Mouse (Mus musculus) lung, adult 2 months (tissue): Measurements from ENCODE around the gene Slc35a1. TPM values are rescaled to one million over a fixed set of nuclear protein-coding genes. Genes with fewer than 3 reads are reported as not detected.

Experiments used
- DNase-seq: peaks from one replicate; pipeline ENCODE4 v3.0.0; 2022
- H3K4me1 ChIP-seq: fragments of 200-500 bp; 2 replicates; pipeline ENCODE4 v1.6.1; 2011; ENCODE audit warnings: low read length; ENCODE audit not compliant: control insufficient read depth, insufficient read depth
- H3K4me3 ChIP-seq: fragments of 200-500 bp; replicated peaks from 2 replicates; pipeline ENCODE3; 2011; ENCODE audit warnings: low read depth, mild to moderate bottlenecking, control low read depth, low read length; ENCODE audit errors: extremely low read depth
- CTCF ChIP-seq: fragments of 200-500 bp; IDR thresholded peaks from 2 replicates; pipeline ENCODE4 v1.5.1; 2011; ENCODE audit warnings: mild to moderate bottlenecking, low read length, control low read depth; ENCODE audit not compliant: insufficient read depth
- POLR2A ChIP-seq: fragments of 200-500 bp; IDR thresholded peaks from 2 replicates; pipeline ENCODE4 v1.6.1; 2011; ENCODE audit warnings: low read depth, mild to moderate bottlenecking, control low read depth, low read length, borderline replicate concordance; ENCODE audit errors: extremely low read depth
- WGBS: fragments of 180-500 bp; shearing (Covaris S2); methylation state at CpG from one replicate; pipeline ENCODE4 v1.1.7; 2018; 5-methylcytosine and 5-hydroxymethylcytosine counted together
- polyA plus RNA-seq: library from polyadenylated mRNA; depleted of rRNA; stranded (reverse); fragments of >200 nt; gene quantifications from 2 replicates; pipeline ENCODE4 v1.2.3, GENCODE M21; 2012; rRNA removed

Gene Slc35a1
- polyA plus RNA-seq, 1 experiment = 11.7 TPM

GRCm38 (mm10) chr4:34626401-34626800, 60.8 kb downstream of the Slc35a1 start:
- WGBS = 83% methylated on average over 6 of the region's 6 CpGs
- no peak overlapping the region for H3K4me3 ChIP-seq
- no peaks in the 10 kb centered on the region for H3K4me1 ChIP-seq
- TF ChIP-seq POLR2A (no peak), CTCF (no peak)
- no peak for DNase-seq

GRCm38 (mm10) chr4:34625556-34625955, 61.7 kb downstream of the Slc35a1 start:
- no peak for DNase-seq
- no peak for TF ChIP-seq POLR2A
- TF ChIP-seq CTCF = no peak
- 84% methylated on average over 4 of the region's 4 CpGs for WGBS
- Histone ChIP-seq H3K4me1 (no peaks in the 10 kb centered on the region), H3K4me3 (no peak overlapping the region)

GRCm38 (mm10) chr4:34616146-34616545, 71.1 kb downstream of the Slc35a1 start:
- Histone ChIP-seq H3K4me3 (no peak overlapping the region), H3K4me1 (peaks cover 10% of the 10 kb centered on the region; the same call in 1 of the 2 replicates)
- TF ChIP-seq POLR2A = no peak
- no peak for TF ChIP-seq CTCF
- 72% methylated on average over 8 of the region's 8 CpGs for WGBS
- no peak for DNase-seq

GRCm38 (mm10) chr4:34615303-34615702, 71.9 kb downstream of the Slc35a1 start:
- peak; percentile 16 for DNase-seq
- WGBS = under 1% methylated on average over 13 of the region's 13 CpGs

GRCm38 (mm10) chr4:34614630-34615094, 72.6 kb downstream of the Slc35a1 start, which contains the start of the genes Orc3 and Rars2:
Orc3 (minus strand) TSS chr4:34614944.
Rars2 (plus strand) TSS chr4:34614957.
- H3K4me1 ChIP-seq = peaks cover 10% of the 10 kb centered on the region; the same call in 1 of the 2 replicates
- WGBS = under 1% methylated on average over 42 of the region's 42 CpGs
- peak; percentile 91 for DNase-seq
- TF ChIP-seq POLR2A = peak; percentile 77; the same call in 1 of the 2 replicates
- no peak for TF ChIP-seq CTCF
- H3K4me3 ChIP-seq = peak within 1 kb of the TSS; percentile 92

More at GRCm38 (mm10) chr4:34615303-34615702, 71.9 kb downstream of the Slc35a1 start:
- TF ChIP-seq CTCF (no peak), POLR2A (no peak)
- Histone ChIP-seq H3K4me3 (peak overlapping the region; percentile 92), H3K4me1 (peaks cover 10% of the 10 kb centered on the region; the same call in 1 of the 2 replicates)

GRCm38 (mm10) chr4:34613571-34614145, 73.6 kb downstream of the Slc35a1 start:
- peaks cover 10% of the 10 kb centered on the region; the same call in 1 of the 2 replicates for H3K4me1 ChIP-seq
- peak; percentile 8 for DNase-seq
- H3K4me3 ChIP-seq = peak overlapping the region; percentile 29
- WGBS = 47% methylated on average over 6 of the region's 6 CpGs
- TF ChIP-seq CTCF (no peak), POLR2A (no peak)

Other genes with a start within 250 kb of the Slc35a1 start
- gene Akirin2, start 136.5 kb downstream of the Slc35a1 start, polyA plus RNA-seq = 24.1 and 26.0 TPM in 2 replicates
- gene Orc3, start 72.5 kb downstream of the Slc35a1 start, polyA plus RNA-seq = 8.8 and 18.4 TPM in 2 replicates
- gene Rars2, start 72.5 kb downstream of the Slc35a1 start, polyA plus RNA-seq = 5.1 and 7.5 TPM in 2 replicates
- 5.7 and 7.1 TPM in 2 replicates for gene Cfap206, start 42.8 kb upstream of the Slc35a1 start, polyA plus RNA-seq
- gene Gm136, start 68.8 kb upstream of the Slc35a1 start, polyA plus RNA-seq = not detected in 2 replicates
- 1.9 and 3.1 TPM in 2 replicates for gene Smim8, start 91.0 kb upstream of the Slc35a1 start, polyA plus RNA-seq
- 1.8 and 2.6 TPM in 2 replicates for gene Zfp292, start 195.5 kb upstream of the Slc35a1 start, polyA plus RNA-seq
- gene Cga, start 206.3 kb upstream of the Slc35a1 start, polyA plus RNA-seq = not detected in 2 replicates